Mouse (Mus musculus): Measurements from ENCODE around the gene Fgfr3. TPM values are rescaled to one million over a fixed set of nuclear protein-coding genes. Genes with fewer than 3 reads are reported as not detected.

Gene Fgfr3
- polyA plus RNA-seq (2012; rRNA removed; ENCODE audit: low replicate concordance), result 33.1 and 40.4 TPM in 2 replicates

DNA sequence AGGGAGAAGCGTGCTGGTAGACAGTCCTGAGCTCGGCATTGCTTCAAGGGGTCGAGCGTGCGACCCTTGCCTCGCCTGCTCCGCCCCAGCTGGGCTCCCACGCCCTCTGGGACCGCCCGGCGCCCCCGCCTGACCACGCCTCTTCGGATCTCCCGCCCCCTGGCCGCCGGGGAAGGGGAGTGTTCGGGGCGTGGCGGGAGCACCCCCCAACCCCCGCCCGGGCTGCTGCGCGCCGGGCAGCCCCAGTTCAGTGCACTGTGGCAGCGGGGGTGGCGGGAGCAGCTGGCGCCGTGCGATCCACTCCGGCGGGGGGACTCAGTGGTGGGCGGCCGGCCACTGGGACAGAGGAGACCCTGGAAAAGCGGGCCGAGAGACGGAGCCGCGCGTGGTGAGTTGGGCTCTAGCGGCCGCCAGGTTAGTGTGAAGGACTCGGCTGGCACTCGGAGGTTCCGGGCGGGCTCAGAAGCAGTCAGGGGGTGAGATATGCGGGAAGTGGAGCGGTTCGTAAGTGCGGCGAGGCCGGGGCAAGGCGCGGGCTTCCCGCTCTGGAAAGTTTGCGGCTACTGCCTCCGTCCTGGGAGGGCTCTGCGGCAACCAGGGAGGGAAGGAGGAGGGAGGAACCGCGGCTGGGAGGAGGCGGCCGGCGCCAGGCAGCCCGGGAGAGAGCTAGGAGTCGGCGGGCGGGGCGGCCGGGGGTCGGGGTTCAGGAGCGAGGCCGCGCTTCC lies at the start of gene Fgfr3:
Gene Fgfr3, plus strand, starts transcription at position 134 of the 725 bp plus-strand sequence.

GRCm38 (mm10) chr5:33782345-33782998 lies 61.0 kb downstream of the Fgfr3 start, which contains the start of gene Letm1:
TSS of gene Letm1 (minus strand) at chr5:33782817.

Other genes starting within 250 kb of the Fgfr3 start
- 41.6 and 110 TPM in 2 replicates for gene Fam53a, start 92.0 kb upstream of the Fgfr3 start, polyA plus RNA-seq (2012; rRNA removed; ENCODE audit: low replicate concordance)
- gene Gm9903, start 91.7 kb upstream of the Fgfr3 start, polyA plus RNA-seq (2012; rRNA removed; ENCODE audit: low replicate concordance), result 0.13 and 0.54 TPM in 2 replicates
- gene Slbp, start 69.1 kb upstream of the Fgfr3 start, polyA plus RNA-seq (2012; rRNA removed; ENCODE audit: low replicate concordance), result 11.8 and 21.3 TPM in 2 replicates
- 6.0 and 12.8 TPM in 2 replicates for gene Tacc3, start 63.5 kb upstream of the Fgfr3 start, polyA plus RNA-seq (2012; rRNA removed; ENCODE audit: low replicate concordance)
- 30.9 and 48.2 TPM in 2 replicates for gene Tmem129, start 63.3 kb upstream of the Fgfr3 start, polyA plus RNA-seq (2012; rRNA removed; ENCODE audit: low replicate concordance)
- 101 and 212 TPM in 2 replicates for gene Letm1, start 61.1 kb downstream of the Fgfr3 start, polyA plus RNA-seq (2012; rRNA removed; ENCODE audit: low replicate concordance)
- gene Nsd2, start 99.1 kb downstream of the Fgfr3 start, polyA plus RNA-seq (2012; rRNA removed; ENCODE audit: low replicate concordance), result 3.2 and 4.6 TPM in 2 replicates
- 24.5 and 33.3 TPM in 2 replicates for gene Nelfa, start 214.7 kb downstream of the Fgfr3 start, polyA plus RNA-seq (2012; rRNA removed; ENCODE audit: low replicate concordance)

Measured in duodenum, adult 2 months (tissue).